Mouse (Mus musculus) liver, embryonic 15.5 days (tissue): ENCODE results near the gene Slc16a1. TPM values are rescaled to one million over a fixed set of nuclear protein-coding genes. Genes with fewer than 3 reads are reported as not detected.

Experiments
- ATAC-seq: fragments of 200-750 bp; cut with Nextera tagmentation; 2 replicates; pipeline ENCODE4 v1.8.0; 2017; ENCODE audit warnings: moderate number of reproducible peaks, mild to moderate bottlenecking, moderate library complexity; ENCODE audit not compliant: insufficient read depth
- H3K27ac ChIP-seq: fragments of 300-500 bp; sonication (generic); replicated peaks from 2 replicates; pipeline ENCODE4 v1.5.1; 2015; ENCODE audit warnings: mild to moderate bottlenecking, inconsistent platforms
- H3K27me3 ChIP-seq: fragments of 300-500 bp; sonication (generic); 2 replicates; pipeline ENCODE4 v1.6.1; 2015; ENCODE audit warnings: mild to moderate bottlenecking, inconsistent platforms
- H3K36me3 ChIP-seq: fragments of 300-500 bp; sonication (generic); replicated peaks from 2 replicates; pipeline ENCODE4 v1.6.1; 2015; ENCODE audit warnings: moderate library complexity, mild to moderate bottlenecking, inconsistent platforms
- H3K4me1 ChIP-seq: fragments of 300-500 bp; sonication (generic); replicated peaks from 2 replicates; pipeline ENCODE4 v1.6.1; 2015; ENCODE audit warnings: inconsistent platforms
- H3K4me2 ChIP-seq: fragments of 300-500 bp; sonication (generic); 2 replicates; pipeline ENCODE4 v1.6.1; 2015; ENCODE audit warnings: moderate library complexity, mild to moderate bottlenecking, inconsistent platforms
- H3K4me3 ChIP-seq: fragments of 300-500 bp; sonication (generic); replicated peaks from 2 replicates; pipeline ENCODE4 v1.5.1; 2015; ENCODE audit warnings: mild to moderate bottlenecking, inconsistent platforms
- H3K9ac ChIP-seq: fragments of 300-500 bp; sonication (generic); 2 replicates; pipeline ENCODE4 v1.6.1; 2015; ENCODE audit warnings: moderate library complexity, mild to moderate bottlenecking, inconsistent platforms
- H3K9me3 ChIP-seq: fragments of 300-500 bp; sonication (generic); replicated peaks from 2 replicates; pipeline ENCODE4 v1.6.1; 2016; ENCODE audit warnings: inconsistent platforms
- WGBS: fragments of 180-500 bp; shearing (Covaris S2); methylation state at CpG from one replicate; pipeline ENCODE4 v1.1.7; 2015; ENCODE audit warnings: mixed read lengths; ENCODE audit not compliant: insufficient replicate concordance; 5-methylcytosine and 5-hydroxymethylcytosine counted together
- polyA plus RNA-seq: library from polyadenylated mRNA; unstranded; fragments of >200 nt; fragmentation: Nextera tagmentation; extraction: Ambion mirVana; gene quantifications from 2 replicates; pipeline ENCODE4 v1.2.1, GENCODE M21; 2015

The Slc16a1 gene
- polyA plus RNA-seq, 1 experiment from 2014 or later: 86.3 TPM

GRCm38 (mm10) chr3:104614081-104614480, 24.4 kb upstream of the Slc16a1 start:
- Histone ChIP-seq H3K4me2 (no peak overlapping the region), H3K9me3 (no peaks in the 10 kb centered on the region), H3K27me3 (peaks cover 17% of the 10 kb centered on the region; the same call in 1 of the 2 replicates), H3K9ac (no peak overlapping the region), H3K4me1 (no peaks in the 10 kb centered on the region), H3K36me3 (no peaks in the 10 kb centered on the region), H3K4me3 (no peak overlapping the region), H3K27ac (no peak overlapping the region)
- WGBS: 63% methylated on average over 1 of the region's 1 CpGs
- no peak for ATAC-seq

GRCm38 (mm10) chr3:104615216-104615615, 23.3 kb upstream of the Slc16a1 start:
- no peak for ATAC-seq
- Histone ChIP-seq H3K36me3 (no peaks in the 10 kb centered on the region), H3K4me1 (no peaks in the 10 kb centered on the region), H3K9ac (no peak overlapping the region), H3K27ac (no peak overlapping the region), H3K4me3 (no peak overlapping the region), H3K4me2 (no peak overlapping the region), H3K9me3 (no peaks in the 10 kb centered on the region), H3K27me3 (peaks cover 17% of the 10 kb centered on the region; the same call in 1 of the 2 replicates)
- WGBS: 49% methylated on average over 2 of the region's 2 CpGs

- H3K4me2 ChIP-seq: no peak overlapping the region
- WGBS: 46% methylated on average over 8 of the region's 8 CpGs
- no peak overlapping the region for H3K4me3 ChIP-seq
- no peak overlapping the region for H3K9ac ChIP-seq
- no peaks in the 10 kb centered on the region for H3K9me3 ChIP-seq
- H3K27me3 ChIP-seq: peaks cover 17% of the 10 kb centered on the region; the same call in 1 of the 2 replicates
- H3K4me1 ChIP-seq: no peaks in the 10 kb centered on the region
- no peaks in the 10 kb centered on the region for H3K36me3 ChIP-seq
- H3K27ac ChIP-seq: no peak overlapping the region
- no peak for ATAC-seq
Measured at GRCm38 (mm10) chr3:104616155-104616554, 22.3 kb upstream of the Slc16a1 start.

GRCm38 (mm10) chr3:104621841-104622240, 16.6 kb upstream of the Slc16a1 start:
- no peak overlapping the region for H3K27ac ChIP-seq
- H3K4me1 ChIP-seq: no peaks in the 10 kb centered on the region
- ATAC-seq: no peak
- H3K4me2 ChIP-seq: no peak overlapping the region
- H3K9ac ChIP-seq: no peak overlapping the region
- WGBS: 28% methylated on average over 1 of the region's 1 CpGs
- 0 out of 2 replicates have a peak, but pooled peaks cover 3% of the 10 kb centered on the region for H3K27me3 ChIP-seq
- no peak overlapping the region for H3K4me3 ChIP-seq
- no peaks in the 10 kb centered on the region for H3K9me3 ChIP-seq
- H3K36me3 ChIP-seq: no peaks in the 10 kb centered on the region

GRCm38 (mm10) chr3:104629810-104630209, 8.7 kb upstream of the Slc16a1 start:
- Histone ChIP-seq H3K9ac (no peak overlapping the region), H3K9me3 (no peaks in the 10 kb centered on the region), H3K4me1 (peaks cover 36% of the 10 kb centered on the region), H3K27me3 (no peaks in the 10 kb centered on the region), H3K4me3 (no peak overlapping the region), H3K4me2 (no peak overlapping the region), H3K36me3 (no peaks in the 10 kb centered on the region), H3K27ac (no peak overlapping the region)
- ATAC-seq: no peak
- 67% methylated on average over 2 of the region's 2 CpGs for WGBS

GRCm38 (mm10) chr3:104630941-104631340, 7.5 kb upstream of the Slc16a1 start:
- no peaks in the 10 kb centered on the region for H3K27me3 ChIP-seq
- H3K9me3 ChIP-seq: no peaks in the 10 kb centered on the region
- 82% methylated on average over 2 of the region's 2 CpGs for WGBS
- H3K4me3 ChIP-seq: no peak overlapping the region
- peak overlapping the region; percentile 92 for H3K27ac ChIP-seq
- H3K9ac ChIP-seq: no peak overlapping the region
- H3K4me1 ChIP-seq: peaks cover 44% of the 10 kb centered on the region
- H3K4me2 ChIP-seq: no peak overlapping the region
- no peaks in the 10 kb centered on the region for H3K36me3 ChIP-seq
- no peak for ATAC-seq

GRCm38 (mm10) chr3:104632560-104633162, 5.8 kb upstream of the Slc16a1 start:
- peak overlapping the region; percentile 42 for H3K4me3 ChIP-seq
- H3K27me3 ChIP-seq: no peaks in the 10 kb centered on the region
- peak overlapping the region; percentile 92 for H3K27ac ChIP-seq
- no peaks in the 10 kb centered on the region for H3K9me3 ChIP-seq
- H3K36me3 ChIP-seq: no peaks in the 10 kb centered on the region
- 20% methylated on average over 4 of the region's 4 CpGs for WGBS
- H3K9ac ChIP-seq: peak overlapping the region; percentile 53
- H3K4me1 ChIP-seq: peaks cover 58% of the 10 kb centered on the region
- peak; percentile 92 for ATAC-seq
- peak overlapping the region; percentile 68 for H3K4me2 ChIP-seq

GRCm38 (mm10) chr3:104636491-104636890, 2.0 kb upstream of the Slc16a1 start:
- Histone ChIP-seq H3K27ac (peak overlapping the region; percentile 93), H3K36me3 (no peaks in the 10 kb centered on the region), H3K9ac (peak overlapping the region; percentile 99), H3K4me2 (peak overlapping the region; percentile 80), H3K4me3 (peak overlapping the region; percentile 98), H3K27me3 (no peaks in the 10 kb centered on the region), H3K4me1 (peaks cover 62% of the 10 kb centered on the region), H3K9me3 (no peaks in the 10 kb centered on the region)
- WGBS: 53% methylated on average over 2 of the region's 2 CpGs
- ATAC-seq: no peak

GRCm38 (mm10) chr3:104637427-104638402, 753 bp upstream of the Slc16a1 start:
- peak overlapping the region; percentile 80 for H3K4me2 ChIP-seq
- H3K4me1 ChIP-seq: peaks cover 60% of the 10 kb centered on the region
- H3K36me3 ChIP-seq: peaks cover 5% of the 10 kb centered on the region; the same call in 1 of the 2 replicates
- WGBS: 5% methylated on average over 38 of the region's 38 CpGs
- H3K9ac ChIP-seq: peak overlapping the region; percentile 99
- no peaks in the 10 kb centered on the region for H3K27me3 ChIP-seq
- ATAC-seq: peak; percentile 58
- no peaks in the 10 kb centered on the region for H3K9me3 ChIP-seq
- H3K4me3 ChIP-seq: peak overlapping the region; percentile 98
- peak overlapping the region; percentile 93 for H3K27ac ChIP-seq

GRCm38 (mm10) chr3:104638932-104639748, 672 bp downstream of the Slc16a1 start:
- H3K4me3 ChIP-seq: peak overlapping the region; percentile 98
- no peaks in the 10 kb centered on the region for H3K27me3 ChIP-seq
- peak overlapping the region; percentile 99 for H3K9ac ChIP-seq
- peak overlapping the region; percentile 93 for H3K27ac ChIP-seq
- H3K4me1 ChIP-seq: peaks cover 62% of the 10 kb centered on the region
- H3K36me3 ChIP-seq: peaks cover 5% of the 10 kb centered on the region; the same call in 1 of the 2 replicates
- 0% methylated on average over 58 of the region's 58 CpGs for WGBS
- peak; percentile 73 for ATAC-seq
- H3K9me3 ChIP-seq: no peaks in the 10 kb centered on the region
- H3K4me2 ChIP-seq: peak overlapping the region; percentile 80
